In genomic region chr12:81691177-81691730, GRCm38 (mm10) we compare ENCODE assay signal across 13 mouse cellular contexts.
DNase-seq lines count a peak whose midpoint lies in the region; ATAC-seq and TF ChIP-seq lines count a peak whose summit lies in the region.
"Had no signal": no experiment of that assay in that cellular context is flagged by ENCODE, and none has a peak within 500 bp of the region (broad histone marks: within the 10 kb centered on the region; RNA-seq: fewer than 3 reads in every experiment).

No protein-coding gene starts in this region.

- H3K27ac ChIP-seq in heart, postnatal 0 days (ENCODE audit: low read depth) = peak overlapping the region; percentile 71
- no peak overlapping the region for H3K27ac ChIP-seq in liver, postnatal 0 days (ENCODE audit: low read depth)
- H3K27ac ChIP-seq: intestine, embryonic 15.5 days had no signal

- peaks cover 8% of the 10 kb centered on the region for H3K4me1 ChIP-seq in heart, postnatal 0 days (ENCODE audit: control insufficient read depth, insufficient read depth)
- no peaks in the 10 kb centered on the region for H3K4me1 ChIP-seq in liver, postnatal 0 days (ENCODE audit: insufficient read depth)
- H3K4me1 ChIP-seq: intestine, embryonic 15.5 days had no signal

- H3K9me3 ChIP-seq in heart, postnatal 0 days (replicated peaks; ENCODE audit: control insufficient read depth, low read length) = no peaks in the 10 kb centered on the region
- H3K9me3 ChIP-seq in liver, postnatal 0 days (ENCODE audit: low read length) = no peaks in the 10 kb centered on the region
- H3K9me3 ChIP-seq: intestine, embryonic 15.5 days had no signal

- peak; percentile 57; the same call in 1 of the 2 replicates for TF ChIP-seq EP300 in heart, postnatal 0 days (IDR thresholded peaks at IDR 0.05; ENCODE audit: low read depth)
- TF ChIP-seq EP300 in liver, postnatal 0 days (IDR thresholded peaks at IDR 0.05; ENCODE audit: low read depth) = no peak

- ATAC-seq in heart, postnatal 0 days (ENCODE audit: insufficient read depth, low read depth) = peak; percentile 66
- no peak for ATAC-seq in liver, postnatal 0 days
- ATAC-seq: CD4-positive, CD25-positive, alpha-beta regulatory T cell, adult 4 months; forebrain, embryonic 14.5 days; intestine, embryonic 15.5 days had no signal

- H3K27me3 ChIP-seq in heart, postnatal 0 days (ENCODE audit: control insufficient read depth, insufficient read depth, low read length) = no peaks in the 10 kb centered on the region
- H3K27me3 ChIP-seq in liver, postnatal 0 days (ENCODE audit: insufficient read depth, low read length) = no peaks in the 10 kb centered on the region
- H3K27me3 ChIP-seq: intestine, embryonic 15.5 days had no signal

- DNase-seq in heart, adult 11 months = peak; percentile 93
- DNase-seq in heart, postnatal 36 days = no peak
- peak; percentile 30 for DNase-seq in embryo, embryonic 10.5 days (ENCODE audit: low spot score)
- peak; percentile 74 for DNase-seq in heart, postnatal 0 days (ENCODE audit: low spot score)
- peak; percentile 22 to 59 for DNase-seq in kidney, postnatal 25 days
- no peak for DNase-seq in liver, postnatal 0 days
- no peak for DNase-seq in urinary bladder, postnatal 25 days (ENCODE audit: low spot score)
- no peak for DNase-seq in gastrocnemius, adult 8-10 months (ENCODE audit: low spot score in 2 of 2)
- DNase-seq: left cerebral cortex, postnatal 4 days; thymus, postnatal 36 days had no signal

- no peaks in the 10 kb centered on the region for H3K36me3 ChIP-seq in heart, postnatal 0 days (replicated peaks; ENCODE audit: control insufficient read depth, insufficient read depth, low read length)
- no peaks in the 10 kb centered on the region for H3K36me3 ChIP-seq in liver, postnatal 0 days (replicated peaks; ENCODE audit: insufficient read depth, low read length)
- H3K36me3 ChIP-seq: intestine, embryonic 15.5 days had no signal

- H3K4me3 ChIP-seq in heart, postnatal 0 days (ENCODE audit: low read depth, low read length) = no peak overlapping the region
- no peak overlapping the region for H3K4me3 ChIP-seq in liver, postnatal 0 days (ENCODE audit: low read depth, low read length)
- H3K4me3 ChIP-seq: intestine, embryonic 15.5 days had no signal

- TF ChIP-seq CTCF in heart, postnatal 0 days (IDR thresholded peaks at IDR 0.05; ENCODE audit: low read depth) = no peak
- no peak for TF ChIP-seq CTCF in liver, postnatal 0 days (IDR thresholded peaks at IDR 0.05; ENCODE audit: low read depth)

- WGBS in heart, postnatal 0 days = 29% methylated on average over 8 of the region's 8 CpGs
- WGBS in liver, postnatal 0 days (ENCODE audit: insufficient replicate concordance) = 28% methylated on average over 8 of the region's 8 CpGs

- no peak overlapping the region for H3K9ac ChIP-seq in heart, postnatal 0 days (replicated peaks; ENCODE audit: low read depth, low read length)
- no peak overlapping the region for H3K9ac ChIP-seq in liver, postnatal 0 days (replicated peaks)
- H3K9ac ChIP-seq: intestine, embryonic 15.5 days had no signal

- intact Hi-C loops in heart, postnatal 36 days (cut with DNase I) = no loop called here

- H3K4me2 ChIP-seq in heart, postnatal 0 days (ENCODE audit: low read depth, low read length) = no peak overlapping the region
- no peak overlapping the region for H3K4me2 ChIP-seq in liver, postnatal 0 days (ENCODE audit: low read depth, low read length)
- H3K4me2 ChIP-seq: intestine, embryonic 15.5 days had no signal

Comparison
In these comparisons a context has a peak if more than half of its experiments do, and no peak if none do; other contexts are left out.
1. DNase-seq: peak in heart, adult 11 months (single experiment), embryo, embryonic 10.5 days (single experiment), heart, postnatal 0 days (single experiment) and kidney, postnatal 25 days (2 of 2); none in heart, postnatal 36 days (0 of 2), liver, postnatal 0 days (single experiment), urinary bladder, postnatal 25 days (single experiment) and gastrocnemius, adult 8-10 months (0 of 2).